Mouse (Mus musculus): Measurements from ENCODE around the gene Tmem72. TPM values are rescaled to one million over a fixed set of nuclear protein-coding genes. Genes with fewer than 3 reads are reported as not detected.

The Tmem72 gene
- total RNA-seq, 2 experiments from 2014 or later = 0.24 TPM

DNA sequence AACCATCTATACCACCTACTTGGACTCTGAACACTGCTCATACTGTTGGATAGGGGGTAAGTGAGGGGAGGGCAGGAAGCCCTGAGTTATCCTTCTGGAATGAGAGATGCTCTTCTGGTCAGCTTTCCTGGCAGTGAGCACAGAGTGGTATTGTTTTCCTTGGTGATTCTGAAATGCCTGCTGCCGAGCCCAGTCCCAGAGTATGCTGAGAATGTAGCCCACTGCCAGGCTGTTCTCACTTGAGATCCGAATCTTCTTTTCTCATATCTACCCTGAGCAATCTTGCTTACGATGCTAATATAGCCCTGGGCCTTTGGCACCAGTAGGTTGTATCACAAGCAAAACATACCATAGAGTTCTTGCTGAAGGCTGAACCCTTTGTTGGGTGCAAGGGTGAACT is 22.4 kb downstream of the Tmem72 start:
- DNase-seq (ENCODE audit: extremely low spot score in 1 of 2, low spot score in 2 of 2) = no peak
- intact Hi-C loops (cut with DNase I) = no loop called here

- no peak for DNase-seq (ENCODE audit: extremely low spot score in 1 of 2, low spot score in 2 of 2)
- intact Hi-C loops (cut with DNase I) = no loop called here
Observed at GRCm38 (mm10) chr6:116693639-116694038, 23.1 kb downstream of the Tmem72 start.

DNA sequence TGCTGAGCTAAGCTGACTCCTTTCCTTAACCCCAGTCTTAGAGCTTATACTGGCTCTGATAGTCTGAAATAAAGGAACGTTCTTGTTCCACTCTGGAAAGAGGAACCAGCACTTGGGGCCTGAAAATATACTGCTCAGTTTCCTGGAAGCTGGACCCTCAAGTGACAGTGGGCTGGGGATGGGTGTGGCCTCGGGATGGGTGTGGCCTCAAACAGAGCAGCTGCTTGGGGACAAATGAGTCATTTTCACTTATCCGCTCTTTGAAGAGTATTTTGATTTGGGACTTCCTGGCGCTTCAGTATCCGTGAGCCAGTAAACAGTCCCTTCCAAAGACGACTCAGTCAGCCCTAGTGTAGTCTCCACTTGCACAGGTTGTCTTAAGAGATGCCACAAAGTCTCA is 34.4 kb downstream of the Tmem72 start:
- intact Hi-C loops (cut with DNase I) = no loop called here
- DNase-seq (ENCODE audit: extremely low spot score in 1 of 2, low spot score in 2 of 2) = peak; percentile 29 to 74

- intact Hi-C loops (cut with DNase I) = no loop called here
- peak in 1 of 2 experiments; percentile 20 for DNase-seq (ENCODE audit: extremely low spot score in 1 of 2, low spot score in 2 of 2)
Observed at GRCm38 (mm10) chr6:116679563-116680288, 37.0 kb downstream of the Tmem72 start.

- intact Hi-C loops (cut with DNase I) = no loop called here
Observed at GRCm38 (mm10) chr6:116677321-116677720, 39.4 kb downstream of the Tmem72 start.

DNA sequence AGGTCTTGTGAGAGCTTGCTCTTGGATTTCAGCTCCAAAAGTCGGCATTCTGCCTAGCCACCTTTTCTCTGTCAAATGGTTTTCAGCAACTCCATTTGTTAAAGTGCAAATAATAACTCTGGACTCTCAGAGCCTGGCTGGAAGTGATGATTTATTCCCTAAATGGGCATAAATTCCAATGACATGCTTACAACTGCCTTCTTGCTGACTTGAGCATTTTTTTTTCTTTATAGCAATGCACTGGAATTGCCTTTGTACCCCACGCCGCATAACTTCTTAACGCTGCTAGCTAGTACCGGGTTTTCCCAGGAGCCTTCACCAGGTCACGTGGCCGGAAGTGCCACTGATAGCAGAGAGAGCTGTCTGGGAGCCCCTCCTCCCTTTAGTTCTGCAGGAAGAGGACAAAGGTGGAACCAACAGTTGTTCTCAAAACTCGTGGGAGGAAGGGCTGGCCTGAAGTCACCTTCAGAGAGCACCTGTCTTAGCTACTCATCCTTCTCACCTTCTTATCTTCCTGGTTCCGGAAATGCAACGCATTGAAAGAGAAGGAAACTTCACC is 40.3 kb downstream of the Tmem72 start:
- intact Hi-C loops (cut with DNase I) = no loop called here
- peak in 1 of 2 experiments; percentile 20 for DNase-seq (ENCODE audit: extremely low spot score in 1 of 2, low spot score in 2 of 2)

More at GRCm38 (mm10) chr6:116677321-116677720, 39.4 kb downstream of the Tmem72 start:
- DNase-seq (ENCODE audit: extremely low spot score in 1 of 2, low spot score in 2 of 2) = peak in 1 of 2 experiments; percentile 13

- intact Hi-C loops (cut with DNase I) = no loop called here
- DNase-seq (ENCODE audit: extremely low spot score in 1 of 2, low spot score in 2 of 2) = peak in 1 of 2 experiments; percentile 15
Observed at GRCm38 (mm10) chr6:116674283-116674886, 42.3 kb downstream of the Tmem72 start.

DNA sequence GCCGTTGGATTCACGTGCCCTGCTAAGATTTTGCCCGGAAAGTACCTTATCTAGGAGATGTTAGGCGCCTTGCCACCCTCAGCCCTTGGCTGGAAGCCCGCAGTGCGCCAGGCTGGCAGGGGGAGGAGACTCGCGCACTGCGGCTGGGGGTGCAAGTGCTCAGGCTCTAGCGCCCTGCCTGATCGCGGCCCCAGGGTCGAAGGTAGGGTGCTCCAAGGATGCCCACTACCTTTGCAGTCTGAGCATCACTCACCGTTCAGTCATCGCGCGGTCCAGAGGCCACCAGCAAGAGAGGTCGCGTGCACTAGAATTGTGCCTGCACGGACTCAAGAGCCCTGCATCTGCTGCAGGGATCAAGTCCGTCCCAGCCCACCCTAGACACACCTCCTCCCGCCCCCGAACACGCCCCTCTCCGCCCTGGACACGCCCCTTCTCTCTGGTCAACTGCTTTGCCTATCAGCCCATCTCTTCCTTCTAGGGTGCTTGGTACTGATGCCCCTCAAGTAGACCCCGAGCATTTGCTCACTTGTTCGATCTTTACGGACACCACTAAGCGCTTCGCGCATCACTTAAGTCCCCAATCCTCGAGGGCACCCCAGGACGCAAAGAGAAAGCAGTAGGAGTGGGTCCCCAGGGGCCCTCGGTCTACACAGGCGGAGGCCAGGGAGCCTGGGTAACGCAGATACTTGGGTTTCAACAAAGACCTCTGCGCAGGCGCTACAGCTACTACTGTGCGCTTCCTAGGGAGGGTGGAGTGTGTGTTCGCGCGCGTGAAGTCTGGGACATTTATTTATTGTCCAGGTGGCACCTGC is 43.0 kb downstream of the Tmem72 start, which contains the start of gene Rassf4:
Gene Rassf4 (minus strand): TSS at position 482 of the 812 bp plus-strand sequence.
- intact Hi-C loops (cut with DNase I) = no loop called here
- peak; percentile 50 to 85 for DNase-seq (ENCODE audit: extremely low spot score in 1 of 2, low spot score in 2 of 2)

GRCm38 (mm10) chr6:116672349-116672748 is 44.4 kb downstream of the Tmem72 start:
- no peak for DNase-seq (ENCODE audit: extremely low spot score in 1 of 2, low spot score in 2 of 2)
- intact Hi-C loops (cut with DNase I) = no loop called here

DNA sequence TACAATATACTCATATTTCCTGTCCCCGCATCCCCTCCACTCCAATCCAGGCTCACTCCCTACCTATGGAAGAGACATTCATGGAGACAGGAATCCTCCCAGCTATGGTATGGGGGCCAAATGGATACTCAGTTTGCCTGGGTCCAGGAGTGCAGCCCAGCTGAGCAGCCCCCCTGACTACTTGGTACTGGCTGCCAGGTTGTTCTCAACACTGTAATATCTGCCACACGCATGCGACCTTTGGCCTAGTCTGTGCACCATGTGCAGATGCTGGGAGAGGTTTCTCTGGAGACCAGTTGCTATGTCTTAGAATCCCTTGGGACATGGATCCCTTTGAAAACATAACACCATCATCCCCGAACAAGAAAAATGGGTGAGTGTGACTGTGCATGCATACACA is 44.9 kb downstream of the Tmem72 start:
- intact Hi-C loops (cut with DNase I) = no loop called here
- no peak for DNase-seq (ENCODE audit: extremely low spot score in 1 of 2, low spot score in 2 of 2)

GRCm38 (mm10) chr6:116671031-116671430 is 45.7 kb downstream of the Tmem72 start:
- intact Hi-C loops (cut with DNase I) = no loop called here
- DNase-seq (ENCODE audit: extremely low spot score in 1 of 2, low spot score in 2 of 2) = no peak

- no peak for DNase-seq (ENCODE audit: extremely low spot score in 1 of 2, low spot score in 2 of 2)
- intact Hi-C loops (cut with DNase I) = no loop called here
Observed at GRCm38 (mm10) chr6:116670144-116670543, 46.6 kb downstream of the Tmem72 start.

DNA sequence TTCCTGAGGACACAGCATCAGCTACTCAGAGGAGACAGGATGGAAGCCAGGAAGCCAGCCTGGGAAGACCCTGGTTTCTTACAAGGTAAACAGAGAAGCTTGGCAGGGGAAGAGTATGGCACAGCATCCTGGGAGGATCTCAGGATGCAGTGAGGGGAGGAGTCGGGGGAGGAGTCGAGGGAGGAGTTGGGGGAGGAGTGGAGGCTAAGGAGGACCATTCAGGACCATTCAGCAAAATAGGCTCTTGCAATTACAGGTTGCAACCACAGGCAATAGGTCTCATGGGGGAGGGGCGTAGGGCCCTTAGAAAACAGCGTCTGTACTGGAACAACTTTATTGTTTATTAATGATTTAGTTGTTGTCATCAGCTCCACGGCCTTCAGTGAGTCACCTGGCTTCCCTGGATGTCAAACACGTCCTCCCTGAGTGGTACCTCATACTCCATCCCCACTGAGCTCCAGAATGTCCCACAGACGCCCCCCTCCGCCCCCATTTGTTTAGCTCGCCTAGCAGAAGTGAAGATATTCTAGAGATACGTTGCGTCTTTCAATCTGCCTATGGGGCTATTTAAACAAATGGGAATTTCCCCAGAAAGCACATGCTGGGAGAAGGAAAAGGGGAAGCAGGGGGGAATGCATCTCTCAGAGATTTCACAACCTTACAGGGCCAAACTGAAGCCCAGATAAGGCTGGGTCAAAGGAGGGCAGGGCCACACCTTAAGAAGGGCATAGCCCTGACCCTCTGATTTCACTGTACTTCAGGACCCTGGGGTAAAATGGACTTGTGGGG is 47.8 kb downstream of the Tmem72 start:
- intact Hi-C loops (cut with DNase I) = no loop called here
- no peak for DNase-seq (ENCODE audit: extremely low spot score in 1 of 2, low spot score in 2 of 2)

DNA sequence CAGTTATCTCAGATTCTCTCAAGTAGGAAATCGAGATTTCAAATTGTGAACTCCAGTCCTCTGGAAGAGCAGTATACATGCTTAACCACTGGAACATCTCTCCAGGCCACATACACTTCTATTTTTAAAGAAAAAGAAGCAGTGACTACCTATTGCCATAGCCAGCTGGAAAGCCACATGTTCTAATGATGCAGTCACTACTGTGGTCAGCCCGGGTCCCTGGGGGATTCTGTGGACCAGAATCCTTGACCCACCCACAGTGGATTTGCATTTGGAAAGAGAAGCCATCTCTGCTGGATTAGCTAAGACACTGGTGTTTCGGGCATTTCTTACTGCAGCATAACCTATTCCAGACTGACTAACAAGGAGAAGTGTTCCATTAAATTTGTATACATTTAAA is 49.3 kb downstream of the Tmem72 start:
- no peak for DNase-seq (ENCODE audit: extremely low spot score in 1 of 2, low spot score in 2 of 2)
- intact Hi-C loops (cut with DNase I) = no loop called here

- intact Hi-C loops (cut with DNase I) = no loop called here
Observed at GRCm38 (mm10) chr6:116666892-116667291, 49.8 kb downstream of the Tmem72 start.

DNA sequence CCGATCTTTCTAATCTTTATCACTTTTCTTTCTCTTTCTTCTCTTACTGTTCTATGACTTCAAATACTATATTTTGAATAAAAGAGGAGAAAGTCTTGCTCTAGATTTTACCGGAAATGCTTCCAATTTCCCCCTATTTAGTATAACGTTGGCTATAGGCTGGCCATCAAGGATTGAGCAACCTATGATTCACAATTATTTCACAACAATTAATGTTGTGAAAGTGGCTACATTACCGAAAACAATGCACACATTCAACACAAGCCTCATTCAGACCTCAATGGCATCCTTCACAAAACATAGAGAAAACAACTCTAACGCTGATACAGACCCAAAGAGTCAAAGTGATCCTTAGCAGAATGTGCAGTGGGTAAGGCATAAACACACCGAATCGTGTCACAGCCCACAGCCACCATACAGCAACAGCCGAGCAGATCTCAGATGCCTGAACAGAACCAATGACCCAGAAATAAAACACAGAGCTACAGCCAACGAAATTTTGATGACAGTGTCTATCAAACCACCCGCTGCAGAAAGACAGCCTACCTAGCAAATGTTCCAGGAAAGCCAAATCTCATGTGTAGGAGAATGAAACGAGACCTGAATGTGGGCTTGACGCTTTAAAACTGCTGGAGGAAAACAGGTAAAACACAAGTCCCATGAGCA is 50.5 kb downstream of the Tmem72 start:
- intact Hi-C loops (cut with DNase I) = no loop called here
- no peak for DNase-seq (ENCODE audit: extremely low spot score in 1 of 2, low spot score in 2 of 2)

More at GRCm38 (mm10) chr6:116666892-116667291, 49.8 kb downstream of the Tmem72 start:
- DNase-seq (ENCODE audit: extremely low spot score in 1 of 2, low spot score in 2 of 2) = no peak

GRCm38 (mm10) chr6:116664830-116665229 is 51.9 kb downstream of the Tmem72 start:
- DNase-seq (ENCODE audit: extremely low spot score in 1 of 2, low spot score in 2 of 2) = no peak
- intact Hi-C loops (cut with DNase I) = no loop called here

DNA sequence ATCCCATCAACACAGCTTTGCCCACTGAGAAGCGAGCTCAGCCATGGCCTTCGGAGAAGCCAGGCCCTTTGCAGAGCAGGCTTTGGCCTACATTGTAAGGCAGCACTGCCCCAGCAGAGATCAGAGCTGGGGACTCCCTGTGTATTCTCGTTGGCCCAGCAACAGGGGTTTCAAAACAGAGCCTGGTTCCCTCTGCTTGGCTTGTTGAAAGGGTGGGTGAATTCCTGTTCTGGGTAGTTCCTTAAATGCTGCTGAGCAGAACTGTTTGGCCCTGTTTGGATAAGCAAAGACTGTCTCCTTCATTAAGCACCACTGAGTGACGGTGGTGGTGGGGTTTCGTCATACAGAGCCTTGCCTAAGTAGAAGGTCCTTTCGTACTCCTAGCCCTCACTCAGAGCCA is 52.7 kb downstream of the Tmem72 start:
- no peak for DNase-seq (ENCODE audit: extremely low spot score in 1 of 2, low spot score in 2 of 2)
- intact Hi-C loops (cut with DNase I) = no loop called here

Data from left cerebral cortex, postnatal 10 days (tissue).